Mouse (Mus musculus): ENCODE measurements around the gene Gm17428.

DNA sequence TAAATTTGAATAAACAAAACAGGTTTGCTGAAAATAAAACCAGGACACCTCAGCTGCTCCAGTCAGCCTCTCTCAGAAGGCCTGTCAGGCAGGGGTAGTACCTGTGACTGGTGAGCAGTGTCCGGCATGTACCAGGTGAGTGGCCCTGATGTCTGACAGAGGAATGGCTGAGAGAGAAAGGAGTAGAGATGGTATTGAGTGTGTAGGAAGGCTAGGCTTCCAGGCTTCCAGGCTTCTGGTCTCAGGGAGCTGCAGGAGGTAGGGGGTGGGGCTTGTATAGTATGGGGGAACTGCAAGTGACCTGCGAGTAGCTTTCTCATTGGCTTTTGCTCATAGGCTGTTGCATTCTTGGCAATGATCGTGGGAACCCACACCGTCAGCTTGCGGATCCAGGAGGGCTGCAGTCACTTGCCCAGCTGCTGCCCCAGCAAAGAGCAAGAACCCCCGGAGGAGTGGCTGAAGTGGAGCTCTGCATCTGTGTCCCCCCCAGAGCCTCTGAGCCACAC lies 44.0 kb upstream of the Gm17428 start, which contains the start of gene Il25:
- TF ChIP-seq POLR2A (IDR thresholded peaks at IDR 0.05; ENCODE audit: borderline replicate concordance, low read depth, low read length) (no peak), CTCF (IDR thresholded peaks at IDR 0.05; ENCODE audit: low read depth, low read length) (no peak)

Measured in bone marrow macrophage, adult 2 months (primary cell).